Mouse (Mus musculus) E14TG2a.4 (cell line): ENCODE data around the gene Tlcd1.

Source experiments
- CTCF ChIP-seq: conservative IDR thresholded peaks from 2 replicates; pipeline ENCODE4 v1.5.1; 2014; ENCODE audit warnings: low read length
- NANOG ChIP-seq: IDR thresholded peaks from 2 replicates; pipeline ENCODE4 v1.6.1; 2014; ENCODE audit warnings: borderline replicate concordance, low read length, mixed read lengths

DNA sequence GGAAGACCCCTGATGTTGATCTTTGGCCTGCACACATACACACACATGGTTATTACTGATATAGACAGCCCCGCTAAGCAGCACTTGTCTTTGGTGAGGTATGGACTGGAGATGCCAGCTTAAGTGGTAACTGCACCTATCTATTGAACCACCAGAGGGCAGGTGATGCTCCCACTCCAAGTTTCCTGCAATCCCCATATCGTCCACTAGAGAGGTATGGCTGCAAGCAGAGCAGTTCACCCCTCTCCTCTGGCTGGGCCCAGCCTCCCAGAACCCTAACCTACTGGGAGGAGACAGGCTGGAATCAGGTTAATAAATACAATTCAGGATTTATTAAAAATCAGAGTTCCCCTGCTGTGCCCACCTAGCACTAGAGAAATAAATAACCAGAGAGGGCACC, 17.4 kb upstream of the Tlcd1 start:
- TF ChIP-seq CTCF (peak; percentile 83), NANOG (no peak)
